Mouse (Mus musculus) stomach, embryonic 14.5 days (tissue): Measurements from ENCODE around the gene Emx2. TPM values are rescaled to one million over a fixed set of nuclear protein-coding genes. Genes with fewer than 3 reads are reported as not detected.

Source experiments
- ATAC-seq: fragments of 200-750 bp; cut with Nextera tagmentation; 2 replicates; pipeline ENCODE4 v1.8.0; 2017; ENCODE audit warnings: low read depth, moderate TSS enrichment; ENCODE audit not compliant: insufficient number of reproducible peaks, insufficient read depth, low FRiP score
- H3K27ac ChIP-seq: fragments of 300-500 bp; sonication (generic); 2 replicates; pipeline ENCODE4 v1.5.1; 2014; ENCODE audit warnings: mild to moderate bottlenecking, low read length, moderate library complexity, mixed read lengths
- H3K27me3 ChIP-seq: fragments of 300-500 bp; sonication (generic); 2 replicates; pipeline ENCODE4 v1.6.1; 2014; ENCODE audit warnings: low read length, control low read depth, mixed read lengths; ENCODE audit not compliant: control insufficient read depth, insufficient read depth
- H3K36me3 ChIP-seq: fragments of 300-500 bp; sonication (generic); 2 replicates; pipeline ENCODE4 v1.6.1; 2014; ENCODE audit warnings: mild to moderate bottlenecking, control low read depth, low read length, moderate library complexity, mixed read lengths; ENCODE audit not compliant: control insufficient read depth, insufficient read depth
- H3K4me1 ChIP-seq: fragments of 300-500 bp; sonication (generic); 2 replicates; pipeline ENCODE4 v1.6.1; 2014; ENCODE audit warnings: low read length, control low read depth, mixed read lengths; ENCODE audit not compliant: control insufficient read depth, insufficient read depth
- H3K4me2 ChIP-seq: fragments of 300-500 bp; sonication (generic); replicated peaks from 2 replicates; pipeline ENCODE4 v1.6.1; 2014; ENCODE audit warnings: low read depth, low read length, control low read depth
- H3K4me3 ChIP-seq: fragments of 300-500 bp; sonication (generic); 2 replicates; pipeline ENCODE4 v1.5.1; 2014; ENCODE audit warnings: low read depth, low read length, control low read depth
- H3K9ac ChIP-seq: fragments of 300-500 bp; sonication (generic); replicated peaks from 2 replicates; pipeline ENCODE4 v1.6.1; 2014; ENCODE audit warnings: low read depth, mild to moderate bottlenecking, control low read depth, low read length, moderate library complexity, mixed read lengths
- H3K9me3 ChIP-seq: fragments of 300-500 bp; sonication (generic); 2 replicates; pipeline ENCODE4 v1.6.1; 2016; ENCODE audit warnings: low read depth, low read length, control low read depth; ENCODE audit not compliant: control insufficient read depth
- WGBS: fragments of 180-500 bp; shearing (Covaris S2); extraction: QIAGEN DNeasy Blood & Tissue Kit; methylation state at CpG from one replicate; pipeline ENCODE4 v1.1.7; 2014; 5-methylcytosine and 5-hydroxymethylcytosine counted together
- polyA plus RNA-seq: library from polyadenylated mRNA; unstranded; fragments of >200 nt; fragmentation: Nextera tagmentation; extraction: Ambion mirVana; gene quantifications from 2 replicates; pipeline ENCODE4 v1.2.1, GENCODE M21; 2014

The Emx2 gene
- polyA plus RNA-seq, 1 experiment from 2014 or later, result 0.30 TPM

DNA sequence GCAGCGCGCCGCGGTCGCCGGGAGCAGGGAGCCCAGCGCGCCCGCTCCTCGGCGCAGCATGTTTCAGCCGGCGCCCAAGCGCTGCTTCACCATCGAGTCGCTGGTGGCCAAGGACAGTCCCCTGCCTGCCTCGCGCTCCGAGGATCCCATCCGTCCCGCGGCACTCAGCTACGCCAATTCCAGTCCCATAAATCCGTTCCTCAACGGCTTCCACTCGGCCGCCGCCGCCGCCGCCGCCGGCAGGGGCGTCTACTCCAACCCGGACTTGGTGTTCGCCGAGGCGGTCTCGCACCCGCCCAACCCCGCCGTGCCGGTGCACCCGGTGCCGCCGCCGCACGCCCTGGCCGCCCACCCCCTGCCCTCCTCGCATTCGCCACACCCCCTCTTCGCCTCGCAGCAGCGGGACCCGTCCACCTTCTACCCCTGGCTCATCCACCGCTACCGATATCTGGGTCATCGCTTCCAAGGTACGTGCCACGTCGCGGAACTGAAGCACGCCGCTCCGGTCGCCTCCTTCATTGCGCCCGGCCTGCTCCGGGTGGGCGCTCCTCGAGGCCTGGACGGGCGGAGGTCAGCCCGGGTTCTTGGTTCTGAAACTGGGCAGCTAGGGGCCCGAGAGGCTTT is 1.1 kb downstream of the Emx2 start:
- Histone ChIP-seq H3K9me3 (no peaks in the 10 kb centered on the region), H3K9ac (no peak overlapping the region; the same call in 1 of the 2 replicates), H3K4me3 (peak overlapping the region; percentile 27), H3K4me1 (peaks cover 10% of the 10 kb centered on the region; the same call in 1 of the 2 replicates), H3K4me2 (peak overlapping the region; percentile 41), H3K27me3 (peaks cover 69% of the 10 kb centered on the region), H3K36me3 (no peaks in the 10 kb centered on the region), H3K27ac (no peak overlapping the region; the same call in 1 of the 2 replicates)
- ATAC-seq, result peak; percentile 38; the same call in 1 of the 2 replicates
- WGBS, result 1% methylated on average over 72 of the region's 75 CpGs

DNA sequence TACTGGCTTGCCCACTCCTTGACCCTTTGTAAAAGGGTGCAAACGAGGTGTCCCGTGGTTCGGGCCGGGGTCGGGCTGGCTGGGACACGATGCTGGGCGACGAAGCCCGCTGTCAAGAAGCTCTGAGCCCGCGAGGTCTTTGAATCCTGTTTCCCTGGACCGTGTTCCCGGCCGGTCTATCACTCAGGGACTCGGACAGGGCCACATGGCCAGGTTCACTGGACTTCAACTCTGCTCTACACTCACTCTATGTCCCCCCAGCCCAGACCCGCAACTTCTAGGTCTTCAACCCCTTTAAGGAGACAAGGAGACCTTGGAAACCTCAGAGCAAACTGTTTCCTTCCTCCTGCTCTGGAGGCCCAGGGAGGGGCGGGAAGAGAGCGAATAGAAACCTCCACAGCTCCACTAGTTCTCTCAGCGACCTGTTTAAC is 1.7 kb downstream of the Emx2 start:
- Histone ChIP-seq H3K4me2 (peak overlapping the region; percentile 41; the same call in 1 of the 2 replicates), H3K9ac (no peak overlapping the region; the same call in 1 of the 2 replicates), H3K36me3 (no peaks in the 10 kb centered on the region), H3K27me3 (peaks cover 66% of the 10 kb centered on the region), H3K4me1 (peaks cover 10% of the 10 kb centered on the region; the same call in 1 of the 2 replicates), H3K27ac (no peak overlapping the region), H3K9me3 (no peaks in the 10 kb centered on the region), H3K4me3 (peak overlapping the region; percentile 27; the same call in 1 of the 2 replicates)
- 0 out of 2 replicates have a peak, but pooled peaks have one; percentile 11 for ATAC-seq
- under 1% methylated on average over 19 of the region's 19 CpGs for WGBS

DNA sequence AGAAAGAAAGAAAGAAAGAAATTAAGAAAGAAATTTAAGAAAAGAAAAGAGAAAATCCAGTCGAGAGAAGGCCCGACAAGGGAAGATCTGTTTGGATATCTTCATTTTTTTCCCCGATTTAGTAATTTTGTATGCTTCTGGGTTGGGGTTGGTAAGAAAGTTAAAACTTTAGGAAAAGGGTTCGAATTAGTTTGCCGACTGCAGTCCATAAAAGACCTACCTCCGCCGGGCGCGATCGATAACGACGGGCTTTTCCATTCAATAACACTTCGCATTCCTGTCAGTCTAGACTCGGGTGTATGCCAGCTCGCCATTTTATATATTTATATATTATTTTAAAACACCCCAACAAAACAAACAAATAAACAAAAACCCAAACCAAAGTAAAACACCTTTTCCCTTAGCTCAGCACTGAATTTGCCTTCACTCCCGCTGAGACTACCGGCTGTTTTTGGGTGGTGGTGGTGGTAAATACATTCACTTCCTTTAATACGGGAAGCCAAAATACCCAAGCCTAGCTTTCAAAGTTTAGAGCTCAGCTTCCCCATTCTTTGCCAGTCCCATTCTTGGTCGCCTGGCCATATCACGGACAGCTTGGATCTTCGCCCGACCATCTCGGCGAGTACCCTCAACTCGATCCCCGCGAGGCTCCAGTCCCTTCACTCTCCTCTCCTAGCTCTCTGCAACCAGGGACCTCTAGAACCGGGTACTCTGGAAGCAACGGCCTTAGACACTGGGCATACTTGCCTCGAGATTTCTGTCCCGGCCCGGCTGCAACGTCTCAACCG is 2.4 kb downstream of the Emx2 start:
- no peak overlapping the region for H3K4me2 ChIP-seq
- no peak for ATAC-seq
- H3K9ac ChIP-seq, result no peak overlapping the region
- H3K27ac ChIP-seq, result no peak overlapping the region
- H3K4me1 ChIP-seq, result peaks cover 10% of the 10 kb centered on the region; the same call in 1 of the 2 replicates
- H3K27me3 ChIP-seq, result peaks cover 59% of the 10 kb centered on the region
- H3K36me3 ChIP-seq, result no peaks in the 10 kb centered on the region
- WGBS, result 2% methylated on average over 34 of the region's 34 CpGs
- H3K4me3 ChIP-seq, result no peak overlapping the region
- no peaks in the 10 kb centered on the region for H3K9me3 ChIP-seq

DNA sequence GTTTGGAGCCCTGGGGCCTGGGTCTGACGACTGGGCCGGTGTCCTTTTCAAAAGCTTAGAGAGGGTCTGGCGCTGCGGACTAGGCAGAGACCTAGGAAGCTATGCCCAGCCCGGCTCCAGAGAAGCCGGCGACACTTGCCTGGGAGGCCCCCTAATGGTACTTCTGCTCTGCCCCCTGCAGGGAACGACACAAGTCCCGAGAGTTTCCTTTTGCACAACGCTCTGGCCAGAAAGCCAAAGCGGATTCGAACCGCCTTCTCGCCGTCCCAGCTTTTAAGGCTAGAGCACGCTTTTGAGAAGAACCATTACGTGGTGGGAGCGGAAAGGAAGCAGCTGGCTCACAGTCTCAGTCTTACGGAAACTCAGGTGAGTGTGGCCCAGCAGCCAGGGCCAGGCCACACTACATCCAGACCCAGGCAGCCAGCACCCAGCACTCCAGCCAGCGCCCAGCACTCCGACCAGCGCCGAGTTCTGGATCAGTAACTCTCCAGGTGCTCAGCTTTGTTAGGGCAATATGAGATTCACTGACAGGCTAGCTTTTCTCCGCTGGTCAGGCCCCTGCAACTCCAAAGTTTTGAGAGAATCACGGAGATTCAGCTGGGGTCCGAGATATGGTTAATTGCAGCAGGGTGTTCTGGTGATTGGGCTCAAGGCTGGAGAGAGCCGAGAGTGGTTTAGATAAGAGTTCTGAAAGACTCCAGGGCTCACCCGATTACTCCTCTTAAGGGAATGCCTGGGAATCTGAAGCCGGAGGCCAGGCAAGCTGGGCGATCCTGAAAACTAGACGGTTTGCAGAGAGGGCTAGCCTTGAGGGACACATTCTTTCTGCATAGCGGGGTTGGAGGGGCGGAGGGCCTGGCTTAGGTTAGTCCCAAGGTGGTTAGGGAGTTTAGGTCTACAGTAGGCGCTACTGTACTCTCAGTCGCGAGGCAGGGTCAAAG is 3.6 kb downstream of the Emx2 start:
- 2% methylated on average over 36 of the region's 36 CpGs for WGBS
- H3K9ac ChIP-seq, result no peak overlapping the region
- no peak overlapping the region for H3K4me3 ChIP-seq
- H3K36me3 ChIP-seq, result no peaks in the 10 kb centered on the region
- H3K27me3 ChIP-seq, result peaks cover 55% of the 10 kb centered on the region
- ATAC-seq, result no peak
- H3K9me3 ChIP-seq, result no peaks in the 10 kb centered on the region
- H3K27ac ChIP-seq, result no peak overlapping the region
- no peak overlapping the region for H3K4me2 ChIP-seq
- peaks cover 10% of the 10 kb centered on the region; the same call in 1 of the 2 replicates for H3K4me1 ChIP-seq

DNA sequence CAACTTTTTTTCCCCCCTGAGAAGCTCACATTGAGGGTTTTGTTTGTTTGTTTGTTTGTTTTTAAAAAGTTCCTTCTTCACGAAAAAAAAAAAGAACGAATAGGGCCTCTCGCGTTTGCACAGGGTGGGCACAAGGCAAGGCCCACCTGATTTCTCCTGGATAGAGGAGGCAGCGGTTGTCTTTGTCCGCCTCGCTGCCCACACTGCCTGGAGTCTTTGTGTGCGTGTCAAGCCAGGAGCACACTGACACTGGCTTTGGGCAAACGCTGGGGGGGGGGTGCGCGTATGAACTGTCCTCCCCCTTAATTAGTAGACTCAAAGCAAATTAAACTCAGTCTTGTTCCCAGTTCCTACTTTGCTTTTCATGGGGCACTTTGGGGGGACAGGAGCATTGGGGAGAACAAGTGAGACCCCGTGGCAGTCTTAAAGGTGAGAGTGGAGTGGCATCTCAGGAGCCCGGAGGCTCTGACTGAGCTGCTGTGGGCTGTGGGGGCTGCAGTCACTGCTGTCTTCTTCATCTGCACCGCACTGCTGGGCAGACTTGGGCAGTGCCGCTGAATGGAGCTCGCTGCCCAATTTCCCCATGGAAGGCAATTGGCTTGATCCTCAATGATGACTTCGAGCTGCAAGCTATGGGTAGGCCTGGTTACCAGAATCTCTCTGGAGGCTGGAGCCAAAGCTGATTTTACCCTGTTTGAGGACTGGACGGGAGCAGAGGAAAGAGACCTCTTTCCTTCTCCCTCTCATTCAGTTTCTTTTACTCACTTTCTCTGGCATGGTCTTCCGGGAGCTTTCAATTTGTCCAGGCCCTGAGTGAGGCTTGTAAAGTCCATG is 4.5 kb downstream of the Emx2 start:
- Histone ChIP-seq H3K9me3 (no peaks in the 10 kb centered on the region), H3K27me3 (peaks cover 52% of the 10 kb centered on the region), H3K9ac (no peak overlapping the region), H3K4me2 (no peak overlapping the region), H3K4me1 (peaks cover 10% of the 10 kb centered on the region; the same call in 1 of the 2 replicates), H3K36me3 (no peaks in the 10 kb centered on the region), H3K27ac (no peak overlapping the region), H3K4me3 (no peak overlapping the region)
- 10% methylated on average over 19 of the region's 19 CpGs for WGBS
- ATAC-seq, result no peak

DNA sequence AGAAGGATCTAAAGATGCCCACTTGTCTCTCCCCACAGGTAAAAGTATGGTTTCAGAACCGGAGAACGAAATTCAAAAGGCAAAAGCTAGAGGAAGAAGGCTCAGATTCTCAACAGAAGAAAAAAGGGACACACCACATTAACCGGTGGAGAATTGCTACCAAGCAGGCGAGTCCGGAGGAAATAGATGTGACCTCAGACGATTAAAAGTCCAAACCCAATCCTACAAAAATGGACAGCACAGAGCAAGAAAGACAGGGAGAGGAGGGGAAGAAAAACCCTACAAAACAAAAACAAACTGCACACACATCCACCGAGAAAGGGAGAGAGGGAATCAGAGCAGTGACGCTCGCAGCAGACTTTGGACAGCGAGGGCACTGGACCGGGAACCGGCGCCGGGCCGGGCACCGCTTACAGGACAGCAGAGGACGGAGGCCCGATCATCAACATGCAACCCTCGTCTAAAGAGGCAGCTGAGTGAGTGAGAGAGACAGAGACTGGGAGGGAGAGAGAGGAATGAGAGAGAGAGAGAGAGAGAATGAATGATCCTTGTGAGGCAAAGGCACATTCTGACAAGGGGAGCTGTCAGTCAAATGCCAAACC is 5.8 kb downstream of the Emx2 start:
- Histone ChIP-seq H3K4me1 (peaks cover 3% of the 10 kb centered on the region; the same call in 1 of the 2 replicates), H3K4me3 (no peak overlapping the region), H3K36me3 (no peaks in the 10 kb centered on the region), H3K9ac (no peak overlapping the region), H3K27ac (no peak overlapping the region), H3K4me2 (no peak overlapping the region), H3K9me3 (no peaks in the 10 kb centered on the region), H3K27me3 (peaks cover 58% of the 10 kb centered on the region)
- 7% methylated on average over 19 of the region's 19 CpGs for WGBS
- no peak for ATAC-seq

DNA sequence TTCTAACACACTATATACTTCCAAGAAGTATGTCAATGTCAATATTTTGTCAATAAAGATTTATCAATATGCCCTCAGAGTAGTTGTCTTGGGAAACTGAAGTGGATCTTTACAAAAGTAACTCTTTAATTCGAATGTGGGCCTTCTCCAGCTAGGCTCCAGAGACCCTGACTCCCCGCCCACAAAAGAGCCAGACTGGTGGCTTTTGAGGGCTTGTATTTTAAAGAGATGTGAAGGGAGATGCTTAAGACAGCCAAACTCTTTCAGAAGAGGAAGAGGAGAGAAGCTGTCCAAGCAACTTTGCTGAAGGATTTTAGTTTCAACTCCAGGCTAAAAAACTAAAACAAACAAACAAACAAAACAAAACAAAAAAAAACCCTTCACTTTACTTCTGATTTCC is 7.1 kb downstream of the Emx2 start:
- no peaks in the 10 kb centered on the region for H3K36me3 ChIP-seq
- 14% methylated on average over 2 of the region's 2 CpGs for WGBS
- H3K9me3 ChIP-seq, result no peaks in the 10 kb centered on the region
- H3K4me1 ChIP-seq, result no peaks in the 10 kb centered on the region
- H3K9ac ChIP-seq, result no peak overlapping the region
- no peak for ATAC-seq
- H3K4me2 ChIP-seq, result no peak overlapping the region
- H3K27ac ChIP-seq, result no peak overlapping the region
- peaks cover 71% of the 10 kb centered on the region for H3K27me3 ChIP-seq
- no peak overlapping the region for H3K4me3 ChIP-seq
